Mouse (Mus musculus): ENCODE results near the gene Adprhl1.

Adprhl1 gene

DNA sequence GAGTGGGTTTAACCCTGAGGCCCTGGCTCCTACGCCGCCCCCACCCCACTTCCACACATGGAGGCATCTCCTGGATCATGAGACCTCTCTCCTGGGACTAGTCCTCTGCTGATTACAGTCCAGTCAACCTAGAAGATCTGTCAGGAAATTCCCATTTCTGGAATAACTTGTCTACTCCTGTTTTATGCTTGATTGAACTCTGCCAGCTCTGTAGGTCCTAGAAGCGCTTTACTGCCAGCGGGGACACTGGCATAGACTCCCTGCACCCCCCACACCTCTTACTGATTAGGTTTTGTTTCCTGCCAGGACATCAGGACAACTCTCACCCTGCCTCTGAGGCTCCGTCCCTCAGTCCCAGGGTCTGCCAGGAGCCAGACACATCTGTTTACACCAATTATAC is 56.5 kb downstream of the Adprhl1 start:
- DNase-seq (ENCODE audit: low read depth): no peak

DNA sequence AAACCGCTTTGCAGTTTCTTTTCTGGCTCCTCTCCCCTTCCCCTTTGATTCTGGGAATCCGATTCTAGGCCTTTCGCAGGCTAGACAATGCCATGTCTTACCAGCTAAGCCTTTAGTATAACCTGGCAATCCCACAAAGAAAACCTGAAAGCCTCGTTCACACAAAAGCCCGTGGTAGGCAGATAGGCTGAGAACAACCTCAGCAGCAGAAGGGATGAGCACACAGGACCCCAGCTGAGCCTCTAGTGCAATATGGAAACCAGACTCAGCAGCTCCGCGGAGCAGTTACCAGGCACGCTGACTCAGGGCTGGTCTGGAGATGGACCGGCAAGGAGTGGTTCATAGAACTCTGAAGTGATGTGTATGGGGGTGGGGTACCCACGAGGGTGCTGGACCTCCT is 59.1 kb downstream of the Adprhl1 start:
- DNase-seq (ENCODE audit: low read depth): no peak

DNA sequence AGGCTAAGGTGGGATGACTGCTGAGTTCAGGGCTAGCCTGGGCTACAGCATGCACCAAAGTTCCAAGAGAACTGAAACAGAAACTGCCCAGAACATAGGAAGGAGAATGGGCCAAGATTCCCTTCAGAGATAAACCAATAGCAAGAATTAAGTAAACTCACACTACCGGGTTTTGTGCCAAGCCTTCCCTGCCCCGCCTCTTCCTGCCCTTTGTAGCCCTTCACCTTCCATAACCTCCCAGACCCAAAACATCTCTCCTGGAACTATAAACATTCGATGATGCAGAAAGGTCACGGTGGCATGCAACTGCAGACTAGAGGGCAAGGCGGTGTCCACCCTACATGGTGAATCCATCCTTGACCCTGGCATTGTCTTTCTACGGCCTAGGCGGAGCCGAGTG is 63.7 kb downstream of the Adprhl1 start:
- no peak for DNase-seq (ENCODE audit: low read depth)

GRCm38 (mm10) chr8:13188857-13189256 is 65.1 kb downstream of the Adprhl1 start:
- no peak for DNase-seq (ENCODE audit: low read depth)

DNA sequence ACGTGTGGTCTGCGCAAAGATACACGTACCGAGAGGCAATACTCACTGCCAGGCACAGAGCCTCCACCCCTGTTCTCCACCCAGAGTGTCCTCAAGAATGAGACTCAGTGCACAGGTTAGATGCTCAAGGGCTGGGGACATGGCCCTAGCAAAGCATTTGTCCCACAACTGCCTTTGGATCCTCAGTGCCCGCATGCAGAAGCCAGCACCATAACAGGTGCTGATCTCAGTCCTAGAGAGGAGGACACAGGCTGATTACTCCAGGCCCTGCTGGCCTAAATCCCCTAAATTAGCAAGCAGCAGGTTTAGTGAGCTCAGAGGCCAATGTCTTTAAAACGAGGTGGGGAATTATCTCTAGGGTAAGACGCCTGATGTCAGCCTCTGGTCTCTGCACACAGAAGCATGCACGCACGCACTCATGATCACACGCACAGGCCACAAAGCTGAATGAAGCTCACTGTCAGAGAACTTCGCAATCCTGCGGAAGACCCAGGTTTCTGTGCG is 65.9 kb downstream of the Adprhl1 start:
- DNase-seq (ENCODE audit: low read depth): no peak

DNA sequence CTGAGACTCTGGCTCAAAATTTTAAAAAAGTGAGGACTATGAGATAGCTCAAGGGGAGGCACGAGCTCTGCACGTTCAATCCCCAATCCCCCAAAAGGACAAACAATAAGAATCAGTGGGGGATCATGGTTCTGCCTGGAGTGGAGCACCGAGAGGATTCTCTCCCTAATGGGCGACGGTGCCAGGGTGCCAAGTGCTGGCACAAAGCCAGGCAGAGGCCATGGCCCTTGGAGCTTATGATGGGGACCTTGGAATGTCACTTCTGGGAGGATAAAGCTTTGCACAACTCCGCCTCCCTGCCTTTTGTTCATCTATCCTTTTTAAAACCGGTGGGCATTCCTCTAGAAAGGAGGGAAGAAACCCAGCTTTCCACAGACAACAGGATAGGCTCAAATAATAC is 66.3 kb downstream of the Adprhl1 start:
- no peak for DNase-seq (ENCODE audit: low read depth)

GRCm38 (mm10) chr8:13187229-13187628 is 66.7 kb downstream of the Adprhl1 start:
- DNase-seq (ENCODE audit: low read depth): no peak

- DNase-seq (ENCODE audit: low read depth): no peak
Measured at GRCm38 (mm10) chr8:13186819-13187218, 67.1 kb downstream of the Adprhl1 start.

GRCm38 (mm10) chr8:13181691-13181976 is 72.3 kb downstream of the Adprhl1 start:
- no peak for DNase-seq (ENCODE audit: low read depth)

GRCm38 (mm10) chr8:13180911-13181690 is 72.9 kb downstream of the Adprhl1 start:
- DNase-seq (ENCODE audit: low read depth): no peak

DNA sequence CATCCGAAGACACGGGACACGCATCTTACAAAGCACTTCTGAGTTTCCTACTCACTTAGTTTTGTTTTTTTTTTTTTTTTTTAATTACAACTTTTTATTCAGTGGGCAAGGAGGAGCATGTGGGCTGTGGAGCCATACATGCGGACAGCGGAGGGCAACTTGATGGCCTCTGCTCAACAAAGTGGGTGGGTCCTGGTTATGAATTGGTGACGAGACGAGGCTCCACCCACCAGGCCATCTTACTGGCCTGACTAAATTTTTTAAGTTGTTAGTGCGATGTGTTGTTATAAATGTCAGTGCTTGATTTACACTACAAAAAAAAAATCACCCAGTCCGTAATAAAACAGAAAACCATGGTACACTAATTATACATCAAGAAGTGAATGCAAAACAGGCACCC is 73.6 kb downstream of the Adprhl1 start:
- DNase-seq (ENCODE audit: low read depth): no peak

DNA sequence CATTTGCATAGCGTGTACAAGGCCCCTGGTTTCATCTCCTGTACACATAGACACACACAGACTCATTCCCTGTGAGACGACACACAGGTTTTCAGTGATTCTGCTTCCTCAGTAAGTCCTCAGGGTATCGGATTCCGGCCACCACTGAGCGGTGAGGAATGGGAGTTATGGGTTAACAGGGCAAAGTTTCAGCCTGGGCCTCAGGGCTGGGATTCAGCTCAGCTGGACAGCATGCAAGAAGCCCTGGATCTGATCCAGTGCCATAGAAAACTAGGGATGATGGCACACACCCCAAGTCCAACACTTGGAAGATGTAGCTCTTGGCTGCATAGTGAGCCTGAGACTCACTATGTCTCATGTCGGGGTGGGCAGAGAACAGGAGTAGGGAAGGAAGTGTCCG is 74.0 kb downstream of the Adprhl1 start:
- DNase-seq (ENCODE audit: low read depth): no peak

GRCm38 (mm10) chr8:13179482-13179881 is 74.5 kb downstream of the Adprhl1 start:
- no peak for DNase-seq (ENCODE audit: low read depth)

GRCm38 (mm10) chr8:13178137-13178536 is 75.8 kb downstream of the Adprhl1 start:
- DNase-seq (ENCODE audit: low read depth): no peak

DNA sequence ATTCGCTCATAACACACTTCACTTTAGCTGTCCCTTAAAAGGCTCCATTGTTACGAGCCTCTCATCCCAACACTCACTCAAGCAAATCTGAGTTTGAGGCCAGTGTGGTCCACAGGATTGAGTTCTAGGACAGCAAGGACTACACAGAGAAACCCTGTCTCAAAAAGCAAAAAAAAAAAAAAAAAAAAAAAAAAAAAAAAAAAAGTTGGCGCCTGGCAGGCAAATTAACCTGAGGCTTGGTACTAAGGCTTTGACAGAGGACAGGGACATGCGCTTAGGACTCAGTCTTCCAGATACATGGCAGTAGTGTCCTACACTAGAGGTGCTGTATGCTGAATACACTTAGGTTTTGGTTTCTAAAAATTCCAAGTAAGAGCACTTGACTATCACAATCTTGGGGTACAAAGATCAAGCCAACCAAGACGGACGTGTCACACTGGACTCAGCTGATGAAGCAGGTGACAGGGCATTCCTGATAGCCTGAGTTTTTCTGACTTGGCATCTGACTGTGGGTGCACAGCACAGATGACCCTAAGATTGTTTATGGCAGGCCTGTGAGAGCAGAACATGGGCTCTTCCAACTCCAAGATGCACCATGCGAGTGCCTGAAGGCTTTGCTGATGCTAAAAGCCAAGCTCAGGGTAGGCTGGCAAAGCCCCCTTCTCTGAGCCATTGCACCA is 76.6 kb downstream of the Adprhl1 start:
- no peak for DNase-seq (ENCODE audit: low read depth)

DNA sequence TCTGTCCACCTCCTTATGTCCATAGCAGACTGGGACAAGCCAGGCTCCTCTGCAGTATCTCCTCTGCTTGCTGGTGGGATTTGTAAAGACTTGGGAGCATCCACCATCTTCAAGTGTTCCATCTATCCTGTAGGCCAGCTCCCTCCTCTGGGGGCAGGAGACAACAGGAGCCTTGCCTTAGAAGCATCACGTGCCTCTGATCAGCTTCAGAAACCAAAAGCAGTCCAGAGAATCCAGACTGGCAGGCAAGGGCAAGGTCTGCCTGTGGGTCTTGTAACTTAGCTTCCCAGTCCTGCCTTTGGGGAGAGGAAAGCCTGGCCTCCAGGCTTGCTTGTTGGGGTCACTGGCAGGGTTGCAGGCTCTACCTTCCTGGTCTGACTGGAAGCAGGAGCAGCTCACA is 78.3 kb downstream of the Adprhl1 start:
- DNase-seq (ENCODE audit: low read depth): no peak

GRCm38 (mm10) chr8:13174811-13175210 is 79.2 kb downstream of the Adprhl1 start:
- DNase-seq (ENCODE audit: low read depth): no peak

- DNase-seq (ENCODE audit: low read depth): no peak
Measured at GRCm38 (mm10) chr8:13174305-13174704, 79.7 kb downstream of the Adprhl1 start.

All from c-Kit-positive CD71-negative TER-119-negative erythroid progenitor cells, embryonic 14.5 days (primary cell).